Mouse (Mus musculus) erythroblast, embryonic 14.5 days (primary cell): Measurements from ENCODE around the gene Gm45902.

ENCODE experiments used
- GATA1 ChIP-seq: IDR thresholded peaks from 2 replicates; pipeline ENCODE4 v1.6.1; 2012; ENCODE audit warnings: low read length, inconsistent platforms, mixed read lengths
- TAL1 ChIP-seq: IDR thresholded peaks from 3 replicates; pipeline ENCODE4 v1.6.1; 2012; ENCODE audit warnings: low read length, inconsistent platforms, mixed read lengths

- TF ChIP-seq TAL1 (no peak), GATA1 (no peak)
These were observed 38.2 kb downstream of the Gm45902 start for GRCm38 (mm10) chr2:3474361-3474805.
